Mouse (Mus musculus): ENCODE measurements around the gene Isx.

Isx gene

DNA sequence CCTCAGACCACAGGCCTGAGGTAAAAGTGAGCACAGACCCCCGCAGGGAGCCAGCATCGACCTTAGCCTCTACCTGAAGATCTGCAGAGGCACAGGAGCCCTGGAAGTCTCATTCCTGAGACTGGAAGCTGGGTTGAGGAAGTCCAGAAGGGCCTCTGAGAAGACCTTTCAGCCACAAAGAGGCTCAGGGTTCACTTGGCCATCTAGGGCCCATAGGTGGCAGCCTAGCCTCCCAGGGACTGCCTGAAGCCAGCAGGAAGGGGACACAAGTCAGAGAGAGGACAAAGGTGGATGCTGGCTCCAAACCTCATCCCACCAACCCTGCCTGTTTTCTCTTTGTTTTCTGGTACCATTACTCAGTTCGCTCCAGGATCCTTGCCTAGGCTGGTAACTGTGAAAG lies at the start of gene Isx:
Gene Isx (plus strand): TSS at position 234 of the 400 bp plus-strand sequence.
- no peak for DNase-seq (ENCODE audit: low spot score)

DNA sequence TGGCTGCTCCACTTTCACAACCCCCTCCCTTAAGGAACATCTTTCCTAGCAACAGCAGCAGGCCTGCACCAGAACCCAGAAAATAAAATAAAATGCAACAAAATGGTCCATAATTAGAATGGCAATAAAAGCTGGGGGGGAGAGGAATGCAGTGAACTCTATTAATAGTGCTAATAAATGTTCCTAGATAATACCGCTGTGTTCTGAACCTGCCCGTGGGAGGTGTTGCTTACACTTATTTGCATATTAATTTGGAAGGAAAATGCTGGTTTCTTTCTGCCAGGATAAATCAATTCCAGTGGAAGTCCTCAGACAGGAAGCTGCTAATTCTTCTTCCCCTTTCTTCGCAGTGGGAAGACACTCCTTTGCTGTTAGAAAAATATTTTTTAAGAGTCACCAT lies 45.3 kb upstream of the Isx start:
- DNase-seq (ENCODE audit: low spot score) = no peak

DNA sequence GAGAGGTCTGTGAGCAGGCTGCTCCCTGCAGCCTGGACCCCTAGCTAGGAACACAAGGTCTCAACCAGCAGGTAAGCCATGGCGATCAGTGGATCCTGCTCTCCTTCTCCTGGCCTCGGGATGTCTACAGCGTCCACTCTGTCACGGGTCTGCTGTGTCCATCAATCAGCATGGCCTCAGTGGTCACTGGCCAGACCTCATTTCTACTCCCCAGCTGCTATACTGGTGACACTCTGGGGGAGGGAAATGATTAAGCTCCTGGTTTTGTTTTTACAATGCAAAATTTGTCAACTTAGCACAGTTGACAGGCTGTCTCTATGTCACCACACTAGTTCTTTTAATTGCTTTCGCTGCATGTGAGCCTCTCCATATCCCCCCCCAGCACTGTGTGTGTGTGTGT lies 41.7 kb upstream of the Isx start:
- no peak for DNase-seq (ENCODE audit: low spot score)

DNA sequence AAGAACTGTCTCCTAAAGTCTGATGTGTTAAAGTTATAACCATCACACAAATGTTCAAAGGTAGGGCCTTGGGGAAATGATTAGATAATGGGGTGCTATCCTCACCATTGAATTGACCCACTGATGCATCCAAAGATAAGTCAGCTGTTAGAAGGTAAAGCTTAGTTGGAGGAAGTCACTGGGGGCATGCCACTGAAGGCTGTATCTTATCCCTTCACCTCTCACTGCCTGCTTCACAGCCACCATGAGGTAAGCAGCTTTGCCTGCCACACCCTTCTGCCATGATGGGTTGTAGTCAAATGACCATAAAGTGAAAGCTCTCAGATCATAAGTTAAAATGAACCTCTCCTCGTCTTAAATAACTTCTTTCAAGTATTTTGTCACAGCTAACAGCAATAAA lies 38.7 kb upstream of the Isx start:
- DNase-seq (ENCODE audit: low spot score) = no peak

DNA sequence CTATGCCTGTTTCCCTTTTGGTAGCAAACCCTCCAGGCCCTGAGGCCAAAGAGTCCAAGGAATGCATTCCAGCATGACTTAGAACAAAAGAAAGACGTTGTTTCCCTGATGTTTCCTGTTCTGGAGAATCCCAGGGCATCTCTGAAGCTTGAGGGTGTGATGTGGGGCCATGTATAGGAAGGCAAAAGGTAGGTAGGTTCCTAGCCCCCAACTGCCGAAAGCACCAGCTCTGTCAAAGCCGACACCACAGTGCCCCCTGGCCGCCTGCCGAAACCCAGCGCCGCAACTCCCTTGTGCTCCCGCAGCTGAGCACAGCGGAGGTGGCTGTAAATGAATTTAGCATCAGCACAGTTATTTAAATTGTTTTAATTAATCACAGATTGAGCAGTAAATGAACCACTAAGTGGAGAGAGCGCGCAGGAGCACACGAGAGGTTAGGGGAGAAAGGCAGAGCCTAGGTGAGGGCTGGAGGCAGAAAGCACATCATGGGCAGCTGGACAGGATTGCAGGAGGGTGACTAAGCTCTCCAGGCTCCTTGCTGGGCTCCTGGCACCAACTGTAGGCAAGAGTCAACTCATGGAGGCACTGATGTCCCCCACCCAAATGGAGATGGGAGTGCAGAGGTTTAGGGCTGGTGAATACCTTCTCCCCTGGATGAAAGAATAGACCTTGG lies 25.5 kb upstream of the Isx start:
- no peak for DNase-seq (ENCODE audit: low spot score)

DNA sequence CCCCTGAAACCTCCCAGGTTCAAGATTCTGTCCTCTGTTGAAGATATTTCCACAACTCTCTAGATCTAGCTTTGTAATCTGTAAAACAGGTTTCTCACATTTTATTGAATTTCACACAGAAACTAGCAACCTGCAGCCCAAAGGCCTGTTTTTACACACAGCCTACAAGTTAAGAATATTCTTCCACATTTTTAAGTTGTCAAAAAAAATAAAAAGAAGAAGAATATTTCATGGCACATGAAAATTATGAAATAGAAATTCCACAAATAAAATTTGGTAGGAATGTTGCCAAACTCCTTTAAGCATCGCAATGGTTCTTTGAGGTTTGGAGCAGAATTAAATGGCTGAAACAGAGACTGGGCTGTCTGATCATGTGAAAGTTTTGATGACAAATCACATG lies 24.3 kb upstream of the Isx start:
- DNase-seq (ENCODE audit: low spot score) = no peak

DNA sequence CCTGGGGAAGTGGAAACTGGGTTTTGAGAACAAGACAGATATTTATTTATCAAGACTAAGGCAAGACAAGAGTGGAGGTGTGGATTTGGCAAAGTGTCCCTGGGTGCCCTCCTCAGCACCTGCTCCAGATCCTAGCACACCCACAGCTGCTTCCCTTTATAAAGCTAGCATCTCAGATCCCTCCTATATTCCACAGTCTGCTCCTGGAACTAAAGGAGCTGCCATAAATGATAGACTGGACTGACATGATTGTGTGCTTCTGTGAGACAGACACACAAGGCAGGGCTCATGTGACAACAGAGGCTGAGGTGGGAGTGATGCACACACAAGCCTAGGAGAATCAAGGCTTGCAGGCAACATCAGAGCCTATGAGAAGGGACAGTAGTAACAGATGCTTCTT lies 22.0 kb upstream of the Isx start:
- DNase-seq (ENCODE audit: low spot score) = no peak

DNA sequence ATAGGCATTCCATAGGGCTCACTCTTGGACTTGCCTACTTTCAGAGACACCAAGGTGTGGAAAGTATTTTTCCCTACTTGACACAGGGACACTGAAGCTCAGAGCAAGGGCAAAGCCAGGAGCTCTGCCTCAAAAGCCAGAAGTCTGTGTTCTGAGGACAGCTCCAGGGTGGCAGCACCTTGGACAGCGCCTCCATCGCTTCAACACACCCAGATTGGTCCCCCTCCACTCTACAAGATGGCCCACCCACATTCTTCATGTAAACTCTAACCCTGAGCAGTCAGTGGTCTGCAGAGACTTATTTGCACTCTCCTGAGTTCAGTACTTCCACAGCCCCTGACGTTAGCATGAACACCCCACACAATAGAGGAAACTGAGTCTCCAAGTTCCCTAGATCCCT lies 21.1 kb upstream of the Isx start:
- DNase-seq (ENCODE audit: low spot score) = no peak

DNA sequence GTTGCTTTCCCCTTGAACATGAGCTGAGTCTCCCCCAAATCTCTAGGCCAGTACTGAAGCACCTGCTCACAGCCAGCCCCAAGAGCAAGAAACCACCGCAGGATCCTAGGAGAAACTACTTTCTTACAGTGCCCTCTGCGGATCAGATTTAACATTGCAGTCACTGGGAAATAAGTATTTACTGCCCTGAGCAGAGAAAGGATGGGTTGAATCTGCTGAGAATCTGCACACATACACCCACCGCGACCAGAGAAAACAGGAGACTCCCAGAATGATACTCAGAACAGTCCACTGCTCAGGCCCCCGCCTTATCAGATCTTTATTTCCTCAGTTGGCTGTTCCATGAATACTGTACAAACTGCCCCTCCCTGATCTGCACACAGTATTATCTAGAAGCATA lies 19.5 kb upstream of the Isx start:
- DNase-seq (ENCODE audit: low spot score) = no peak

DNA sequence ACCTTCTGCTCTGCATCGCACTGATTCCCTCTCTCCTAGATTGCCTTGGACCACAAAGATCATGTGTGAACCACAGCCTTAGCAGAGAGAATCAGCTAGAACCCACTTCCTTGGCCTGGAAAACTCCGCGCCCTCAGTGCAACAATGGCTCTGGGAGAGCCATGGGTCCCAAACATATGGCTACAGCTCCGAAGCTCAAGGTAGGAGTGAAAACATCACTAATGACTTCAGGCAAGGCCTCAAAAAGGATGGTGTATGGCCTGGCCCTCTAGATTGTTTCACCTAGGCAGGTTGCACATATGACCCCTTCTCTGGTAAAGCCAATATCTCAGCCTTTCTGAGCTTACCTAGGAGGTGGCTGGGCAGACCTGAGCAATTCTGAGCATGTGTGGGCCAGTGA lies 18.2 kb upstream of the Isx start:
- no peak for DNase-seq (ENCODE audit: low spot score)

DNA sequence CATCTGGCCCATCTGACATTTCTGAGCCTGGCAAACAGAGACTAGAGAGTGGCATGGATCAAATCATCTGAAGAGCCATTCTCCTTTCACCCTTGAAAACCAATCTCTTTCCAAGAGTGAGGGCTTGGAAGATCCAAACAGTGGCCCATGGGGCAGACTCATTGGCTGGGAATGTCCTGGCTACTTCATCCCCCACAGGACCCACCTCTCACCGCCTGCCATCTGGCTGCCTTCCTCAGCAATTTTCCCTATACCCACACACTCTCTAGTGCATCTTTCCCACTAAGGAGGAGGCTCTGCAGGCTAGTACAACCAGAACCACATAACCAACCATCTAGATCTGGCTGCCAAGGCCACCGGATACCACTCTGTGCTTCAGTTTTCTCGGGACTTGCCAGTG lies 17.6 kb upstream of the Isx start:
- DNase-seq (ENCODE audit: low spot score) = no peak

DNA sequence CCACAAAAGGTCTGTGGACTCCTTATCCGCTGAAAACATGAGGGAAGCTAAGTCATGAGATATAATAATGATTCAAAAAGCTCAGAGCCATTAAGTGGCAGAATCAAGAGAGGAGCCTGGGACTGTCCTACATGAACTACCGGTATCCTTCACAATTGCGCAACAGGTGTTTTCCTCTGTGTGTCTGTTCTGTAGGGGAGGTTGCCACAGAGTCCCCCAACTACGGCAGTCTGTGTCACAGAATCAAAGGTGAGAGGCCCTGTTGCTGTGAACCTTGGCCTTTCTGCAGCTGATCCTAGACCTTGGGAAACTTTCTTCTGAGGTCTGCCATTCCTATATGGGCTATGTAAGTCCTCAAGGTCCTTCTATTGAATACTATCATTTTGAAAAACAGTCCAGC lies 13.7 kb upstream of the Isx start:
- DNase-seq (ENCODE audit: low spot score) = no peak

DNA sequence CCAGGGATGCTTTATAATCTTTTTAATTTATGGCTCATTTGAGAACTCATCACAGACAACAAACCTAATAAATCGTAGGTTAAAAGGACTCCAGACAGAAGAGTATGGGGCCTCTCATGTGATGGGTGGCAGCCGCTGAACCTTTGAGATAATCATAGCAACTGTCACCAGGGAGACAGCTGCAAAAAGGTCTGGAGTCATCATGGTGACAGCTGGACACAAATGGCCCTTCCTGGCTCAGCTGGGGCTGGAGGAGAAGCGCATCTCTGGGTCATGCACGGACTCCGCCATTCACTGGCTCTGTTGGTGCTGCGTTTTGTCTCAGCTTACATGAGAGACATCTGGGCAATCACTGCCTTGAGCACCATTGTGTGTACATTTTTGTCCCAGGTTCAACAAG lies 12.5 kb upstream of the Isx start:
- no peak for DNase-seq (ENCODE audit: low spot score)

DNA sequence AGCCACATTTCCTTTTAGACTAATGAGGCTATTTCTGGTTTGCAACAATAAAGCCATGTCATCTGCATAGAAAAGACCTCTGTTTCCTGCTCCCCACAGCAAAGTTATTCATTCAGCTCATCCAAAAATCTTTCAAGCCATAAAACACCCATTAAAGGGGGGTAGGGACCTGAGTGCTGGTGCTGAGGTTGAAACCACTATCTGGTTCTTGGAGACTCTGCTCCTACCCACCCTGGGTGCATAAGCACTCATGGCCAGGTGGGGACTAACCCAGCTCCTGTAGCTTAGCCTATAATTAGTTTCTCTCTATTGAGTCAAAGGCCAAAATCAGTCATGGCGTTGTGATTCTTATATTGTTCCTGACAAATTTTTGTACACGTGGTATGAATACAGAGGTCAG lies 10.4 kb upstream of the Isx start:
- DNase-seq (ENCODE audit: low spot score) = no peak

DNA sequence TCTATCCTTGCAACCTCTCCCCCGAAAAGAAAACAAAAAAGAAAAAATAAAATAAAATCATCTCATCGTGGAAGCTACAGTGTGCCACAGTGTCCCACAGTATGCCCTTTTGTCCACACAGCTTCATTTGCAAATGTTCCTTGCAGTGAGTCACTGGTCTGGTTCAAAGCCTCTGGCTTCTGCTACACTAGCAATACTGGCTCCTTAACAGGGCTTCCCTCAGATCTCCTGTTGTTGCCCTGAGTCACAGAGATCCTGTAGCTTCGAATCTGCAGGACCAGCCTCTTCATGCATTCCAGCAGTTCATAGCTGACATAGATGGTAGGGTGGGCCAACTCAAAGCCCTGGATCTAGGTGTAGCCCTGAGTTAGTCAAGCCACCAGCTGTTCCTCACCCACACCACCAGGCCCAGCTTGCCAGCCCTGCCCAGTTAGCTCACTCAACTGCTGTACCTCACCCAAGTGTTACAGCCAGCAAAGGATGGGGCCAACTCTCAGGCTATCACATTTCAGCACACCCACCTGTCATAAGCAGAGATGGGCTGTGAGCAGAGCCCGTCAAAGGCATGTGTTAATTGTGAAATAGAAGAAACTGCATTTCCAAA lies 2.5 kb upstream of the Isx start:
- DNase-seq (ENCODE audit: low spot score) = no peak

DNA sequence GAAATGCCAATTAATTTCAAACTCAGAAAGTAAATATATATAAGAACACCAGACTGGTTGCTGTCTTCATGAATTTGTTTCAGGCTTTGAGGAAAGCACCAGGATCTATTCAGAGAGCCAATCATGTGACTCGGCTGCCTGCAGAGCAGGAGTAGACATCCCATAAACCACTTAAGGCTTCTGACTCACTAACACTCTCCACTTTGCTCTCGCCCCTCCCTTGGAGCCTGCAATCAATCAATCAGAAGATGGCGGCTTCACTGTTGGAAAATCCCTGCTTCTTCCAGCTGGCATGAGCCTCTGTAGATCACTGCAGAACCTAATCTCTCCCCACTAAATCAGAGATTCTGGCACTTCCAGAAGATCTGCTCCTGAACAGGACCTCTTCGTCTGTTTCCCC lies 1.3 kb upstream of the Isx start:
- DNase-seq (ENCODE audit: low spot score) = no peak

DNA sequence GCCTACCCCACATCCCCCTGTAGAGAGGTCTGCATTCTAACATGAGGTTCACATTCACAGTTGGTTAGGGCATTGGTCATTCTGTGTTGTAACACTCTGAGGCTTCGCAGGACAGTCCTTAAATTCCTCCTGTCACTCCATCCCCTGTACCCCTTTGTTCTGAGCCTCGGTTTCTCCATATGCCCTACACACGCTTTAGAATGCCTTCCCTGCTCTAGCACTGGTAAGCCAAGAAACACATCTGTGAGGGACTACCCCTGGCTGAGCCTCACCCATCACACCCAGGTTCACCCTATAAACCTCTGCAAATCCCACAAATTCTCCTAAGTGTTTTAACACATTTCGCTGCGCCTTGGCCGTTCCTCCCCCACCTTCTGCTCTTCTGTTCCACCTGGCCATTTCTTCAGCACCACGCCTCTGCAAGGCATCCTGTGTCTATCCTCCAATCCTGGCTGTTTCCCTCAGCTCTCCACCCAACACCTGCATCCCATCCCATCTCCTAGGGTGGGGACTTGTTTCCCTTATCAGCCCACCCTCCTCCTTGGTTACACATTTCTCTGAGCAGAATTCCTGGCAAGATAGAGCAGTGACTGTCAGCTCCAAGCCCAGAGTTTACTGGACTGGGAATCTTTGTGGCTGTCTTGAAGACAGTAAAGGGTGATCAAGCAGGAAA lies 686 bp upstream of the Isx start:
- DNase-seq (ENCODE audit: low spot score) = no peak

DNA sequence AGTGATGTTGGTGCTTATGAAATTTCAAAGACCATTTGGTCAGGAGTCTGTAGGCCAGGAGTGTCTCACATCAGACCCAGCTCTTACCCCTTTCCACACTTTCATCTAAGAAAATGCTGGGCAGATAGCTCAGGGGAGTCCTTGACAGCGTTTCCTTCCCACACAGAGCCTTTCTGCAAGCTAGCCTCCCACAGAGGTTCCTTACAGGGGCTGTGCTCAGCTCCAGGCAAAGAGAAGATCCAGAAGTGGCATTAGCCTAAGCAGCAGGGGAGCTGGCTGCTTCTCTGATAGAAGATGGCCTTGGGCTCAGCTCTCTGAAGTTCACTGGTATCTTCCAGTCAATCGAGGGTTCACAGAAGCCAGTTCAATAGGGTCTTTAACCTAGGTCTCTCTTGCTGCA lies 1.6 kb downstream of the Isx start:
- DNase-seq (ENCODE audit: low spot score) = no peak

DNA sequence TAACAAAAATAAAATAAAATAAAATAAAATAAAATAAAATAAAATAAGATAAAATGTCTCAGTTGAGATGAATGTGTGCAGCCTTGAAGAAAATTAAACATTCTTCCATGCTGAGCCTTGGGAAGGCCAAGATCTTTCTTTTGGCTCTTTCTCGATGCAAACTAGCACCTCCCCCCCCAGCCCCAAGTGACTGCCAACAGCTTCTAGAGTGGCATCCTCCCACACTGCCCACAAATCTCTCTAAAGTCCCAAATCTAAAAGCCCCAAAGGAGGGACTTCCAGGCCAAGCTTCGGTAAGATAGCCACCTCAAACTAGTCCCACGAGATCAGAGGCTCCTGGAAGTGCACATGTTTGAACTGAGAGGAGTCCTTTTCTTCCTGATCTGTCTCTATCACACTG lies 5.7 kb downstream of the Isx start:
- no peak for DNase-seq (ENCODE audit: low spot score)

DNA sequence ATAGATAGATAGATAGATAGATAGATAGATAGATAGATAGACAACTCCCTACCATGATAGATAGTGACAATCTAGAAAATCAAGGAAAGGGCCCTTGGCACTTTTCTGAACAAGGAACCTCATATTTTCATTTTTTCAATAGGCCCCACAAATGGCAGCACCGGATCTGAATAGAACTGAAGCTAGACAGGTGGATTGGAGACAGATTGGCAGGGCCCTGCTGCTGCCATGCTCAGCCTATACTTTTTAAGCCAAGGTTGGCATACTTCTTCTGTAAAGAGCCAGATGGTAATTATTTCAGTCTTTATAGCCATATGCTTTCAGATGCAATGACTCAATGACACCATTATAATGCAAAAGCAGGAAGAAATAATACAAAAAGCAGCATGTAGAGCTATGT lies 15.8 kb downstream of the Isx start:
- DNase-seq (ENCODE audit: low spot score) = peak; percentile 39

DNA sequence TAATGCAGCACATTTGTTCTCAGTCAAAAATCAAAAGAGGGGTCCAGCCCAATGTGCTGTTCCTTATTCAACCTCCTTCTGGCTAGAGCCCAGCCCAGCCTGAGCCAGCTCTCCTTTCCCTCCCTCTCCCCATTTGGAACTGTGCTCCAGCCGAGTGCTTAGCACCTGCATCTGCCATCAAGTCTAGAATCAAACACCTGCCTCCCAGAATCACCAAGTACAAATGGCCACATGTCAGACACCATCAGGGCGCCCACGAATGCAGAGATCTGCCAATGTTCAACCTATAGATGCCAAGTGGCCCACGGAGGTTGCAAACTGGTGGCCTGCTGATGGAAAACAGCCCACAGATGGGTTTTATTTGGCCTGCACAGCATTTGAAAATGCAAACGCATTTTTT lies 18.1 kb downstream of the Isx start:
- peak; percentile 32 for DNase-seq (ENCODE audit: low spot score)

DNA sequence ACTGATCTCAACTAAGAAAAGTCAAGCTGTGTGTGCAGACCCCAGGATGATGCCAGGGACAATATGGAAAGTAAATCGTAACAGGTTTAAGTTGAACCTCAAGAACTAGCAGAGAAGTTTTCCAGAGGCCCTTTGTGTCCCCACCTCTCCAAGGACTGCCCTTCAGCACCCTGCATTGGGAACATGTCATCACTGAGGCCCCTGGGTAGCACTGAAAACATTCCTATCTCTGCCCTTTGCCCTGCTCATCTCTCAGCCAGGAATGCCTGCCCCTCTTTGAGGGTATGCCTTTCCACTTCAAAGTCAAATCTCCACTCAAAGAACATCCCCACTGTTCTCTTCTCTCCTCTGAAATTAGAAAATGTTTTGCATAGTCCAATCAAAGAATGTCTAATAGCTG lies 23.3 kb downstream of the Isx start:
- DNase-seq (ENCODE audit: low spot score) = no peak

DNA sequence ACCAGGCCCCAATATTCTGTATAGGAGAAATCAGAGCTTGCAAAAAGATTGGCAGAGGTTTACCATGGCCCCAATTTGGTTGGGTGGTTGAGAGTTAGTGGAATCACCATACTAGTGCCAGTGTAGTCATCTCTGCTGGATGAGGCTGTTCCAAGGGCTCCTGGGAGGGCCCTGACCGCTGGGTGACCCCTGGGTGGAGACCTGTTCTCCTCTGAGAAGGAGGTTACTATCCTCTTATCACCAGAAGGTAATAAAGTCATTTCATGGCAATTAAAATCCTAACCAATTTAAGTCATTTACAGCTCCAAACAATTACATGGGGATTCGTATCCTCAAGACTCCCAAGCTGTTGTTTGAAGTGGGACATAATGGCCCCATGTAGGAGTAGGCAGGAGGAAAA lies 24.3 kb downstream of the Isx start:
- DNase-seq (ENCODE audit: low spot score) = no peak

DNA sequence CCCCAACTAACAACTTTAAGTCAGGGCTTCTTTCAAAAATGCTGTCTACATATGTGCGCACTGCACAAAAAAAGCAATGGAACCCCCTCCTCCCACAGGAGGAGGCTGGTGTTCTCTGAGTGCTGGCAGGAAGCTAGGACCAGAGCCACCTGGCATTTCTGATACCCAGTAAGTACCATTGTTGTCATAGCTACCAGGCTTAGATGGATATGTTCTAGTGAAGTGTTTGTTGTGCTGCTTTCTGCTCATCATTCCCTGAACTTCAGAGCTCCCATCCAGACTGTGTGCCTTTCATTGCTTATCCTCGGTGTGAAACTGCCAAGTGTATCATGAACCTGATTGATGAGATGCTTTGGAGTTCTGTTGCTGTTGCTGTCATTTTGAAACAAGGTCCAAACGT lies 26.8 kb downstream of the Isx start:
- peak; percentile 63 for DNase-seq (ENCODE audit: low spot score)

All from layer of hippocampus, adult 9-10 months (tissue).